Comparison of ENCODE assay signal across 35 mouse cellular contexts in genomic region chr13:35151629-35152028, GRCm38 (mm10).
"Had no signal": no experiment of that assay in that cellular context is flagged by ENCODE, and none has a peak within 500 bp of the region (broad histone marks: within the 10 kb centered on the region; RNA-seq: fewer than 3 reads in every experiment).

No protein-coding gene starts in this region.

- H3K36me3 ChIP-seq: heart, embryonic 10.5 days; heart, embryonic 12.5 days; heart, embryonic 13.5 days; heart, embryonic 15.5 days; hindbrain, embryonic 10.5 days; hindbrain, embryonic 12.5 days; hindbrain, embryonic 13.5 days; hindbrain, embryonic 15.5 days; intestine, embryonic 15.5 days; kidney, embryonic 15.5 days had no signal

- DNase-seq: heart, postnatal 10 days; heart, postnatal 14 days; heart, postnatal 36 days; heart, postnatal 4 days; kidney, adult 11 months; kidney, adult 18-20 months; kidney, adult 2 months; kidney, adult 8-10 months; kidney, adult 9 months; kidney, postnatal 10 days; kidney, postnatal 14 days; kidney, postnatal 25 days; kidney, postnatal 36 days; kidney, postnatal 4 days; layer of hippocampus, adult 9-11 months; layer of hippocampus, postnatal 36 days had no signal

- H3K27ac ChIP-seq: heart, embryonic 10.5 days; heart, embryonic 13.5 days; heart, embryonic 15.5 days; hindbrain, embryonic 10.5 days; hindbrain, embryonic 12.5 days; hindbrain, embryonic 13.5 days; hindbrain, embryonic 14.5 days; hindbrain, embryonic 15.5 days; hindbrain, postnatal 0 days; intestine, embryonic 15.5 days; kidney, embryonic 15.5 days; kidney, postnatal 0 days; layer of hippocampus, adult 2 months had no signal

- H3K4me2 ChIP-seq: heart, embryonic 11.5 days; heart, embryonic 12.5 days; heart, embryonic 13.5 days; heart, embryonic 15.5 days; hindbrain, embryonic 12.5 days; hindbrain, embryonic 13.5 days; hindbrain, embryonic 14.5 days; hindbrain, embryonic 15.5 days; intestine, embryonic 15.5 days; kidney, embryonic 15.5 days had no signal

- H3K9me3 ChIP-seq: heart, embryonic 10.5 days; heart, embryonic 13.5 days; heart, embryonic 15.5 days; hindbrain, embryonic 10.5 days; hindbrain, embryonic 12.5 days; hindbrain, embryonic 13.5 days; hindbrain, embryonic 15.5 days; intestine, embryonic 15.5 days; kidney, embryonic 15.5 days had no signal

- H3K9ac ChIP-seq: heart, embryonic 12.5 days; heart, embryonic 13.5 days; heart, embryonic 15.5 days; hindbrain, embryonic 12.5 days; hindbrain, embryonic 13.5 days; hindbrain, embryonic 14.5 days; hindbrain, embryonic 15.5 days; intestine, embryonic 15.5 days; kidney, embryonic 15.5 days had no signal

- H3K4me3 ChIP-seq: heart, embryonic 10.5 days; heart, embryonic 12.5 days; heart, embryonic 13.5 days; heart, embryonic 15.5 days; hindbrain, embryonic 10.5 days; hindbrain, embryonic 12.5 days; hindbrain, embryonic 13.5 days; hindbrain, embryonic 15.5 days; intestine, embryonic 15.5 days; kidney, embryonic 15.5 days; layer of hippocampus, adult 2 months had no signal

- H3K27me3 ChIP-seq: heart, embryonic 12.5 days; heart, embryonic 13.5 days; heart, embryonic 15.5 days; hindbrain, embryonic 12.5 days; hindbrain, embryonic 13.5 days; hindbrain, embryonic 15.5 days; intestine, embryonic 15.5 days; kidney, embryonic 15.5 days had no signal

- ATAC-seq: hindbrain, embryonic 16.5 days; hindbrain, postnatal 0 days; inflammation-experienced regulatory T-cells, adult 6 months; intestine, embryonic 15.5 days; intestine, embryonic 16.5 days; intestine, postnatal 0 days had no signal

- H3K4me1 ChIP-seq: heart, embryonic 10.5 days; heart, embryonic 12.5 days; heart, embryonic 13.5 days; heart, embryonic 15.5 days; hindbrain, embryonic 10.5 days; hindbrain, embryonic 12.5 days; hindbrain, embryonic 13.5 days; hindbrain, embryonic 15.5 days; intestine, embryonic 15.5 days; kidney, embryonic 15.5 days had no signal
